Mouse (Mus musculus): ENCODE measurements around the gene Ccdc187. TPM values are rescaled to one million over a fixed set of nuclear protein-coding genes. Genes with fewer than 3 reads are reported as not detected.

The Ccdc187 gene
- total RNA-seq, 2 experiments from 2014 or later, result 0.03 TPM; not detected in 1

DNA sequence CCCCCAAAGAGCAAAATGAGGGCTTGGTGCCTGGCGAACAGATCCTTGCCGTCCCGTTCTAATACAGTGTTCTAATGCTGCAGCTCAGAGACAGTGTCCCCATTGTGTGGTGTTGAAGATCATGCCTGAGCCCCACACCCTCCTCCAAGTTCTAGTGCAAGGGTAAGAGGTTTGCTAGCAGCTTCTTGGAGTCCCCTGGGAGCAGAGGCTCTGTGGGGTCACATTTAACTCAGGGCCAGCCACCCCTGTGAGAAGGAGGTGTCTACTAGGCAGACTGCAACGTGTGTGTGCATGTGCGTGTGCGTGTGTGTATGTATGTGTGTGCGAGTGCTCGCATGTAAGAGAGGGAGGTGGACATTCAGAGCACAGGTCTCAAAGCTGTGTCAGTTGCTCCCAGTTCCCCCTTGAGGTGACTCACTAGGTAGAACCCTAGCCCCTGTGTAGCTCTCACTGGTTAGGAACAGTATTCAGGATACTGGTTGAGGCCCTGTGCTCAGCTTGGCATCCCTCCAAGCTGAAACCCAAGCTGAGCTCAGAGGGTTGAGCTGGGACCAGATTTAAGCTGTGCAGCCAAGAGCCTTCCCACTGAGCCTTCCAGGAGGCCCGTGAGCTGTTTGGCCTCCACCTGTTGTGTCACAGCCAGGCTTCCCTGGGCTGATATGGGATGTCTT is 22.4 kb upstream of the Ccdc187 start:
- DNase-seq, result peak; percentile 55

DNA sequence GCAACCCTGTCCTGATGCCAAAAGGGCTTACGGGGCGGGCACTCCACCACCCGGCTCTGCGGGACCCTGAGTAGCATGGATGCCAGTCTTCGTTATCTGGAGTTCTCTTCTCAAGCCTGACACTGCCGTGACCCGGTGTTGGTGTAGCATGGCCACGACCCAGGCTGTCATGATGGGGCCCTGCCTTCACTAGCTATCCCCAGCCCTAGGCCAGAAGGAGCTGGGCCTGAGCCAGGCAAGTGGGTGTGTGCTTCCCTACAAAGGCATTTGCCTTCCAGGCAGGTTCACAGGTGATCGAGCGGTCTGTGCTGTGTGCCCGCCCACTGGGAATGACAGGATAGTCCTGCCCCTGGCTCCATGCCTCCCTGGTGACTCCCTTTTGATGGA is 21.6 kb upstream of the Ccdc187 start:
- DNase-seq, result peak; percentile 47

DNA sequence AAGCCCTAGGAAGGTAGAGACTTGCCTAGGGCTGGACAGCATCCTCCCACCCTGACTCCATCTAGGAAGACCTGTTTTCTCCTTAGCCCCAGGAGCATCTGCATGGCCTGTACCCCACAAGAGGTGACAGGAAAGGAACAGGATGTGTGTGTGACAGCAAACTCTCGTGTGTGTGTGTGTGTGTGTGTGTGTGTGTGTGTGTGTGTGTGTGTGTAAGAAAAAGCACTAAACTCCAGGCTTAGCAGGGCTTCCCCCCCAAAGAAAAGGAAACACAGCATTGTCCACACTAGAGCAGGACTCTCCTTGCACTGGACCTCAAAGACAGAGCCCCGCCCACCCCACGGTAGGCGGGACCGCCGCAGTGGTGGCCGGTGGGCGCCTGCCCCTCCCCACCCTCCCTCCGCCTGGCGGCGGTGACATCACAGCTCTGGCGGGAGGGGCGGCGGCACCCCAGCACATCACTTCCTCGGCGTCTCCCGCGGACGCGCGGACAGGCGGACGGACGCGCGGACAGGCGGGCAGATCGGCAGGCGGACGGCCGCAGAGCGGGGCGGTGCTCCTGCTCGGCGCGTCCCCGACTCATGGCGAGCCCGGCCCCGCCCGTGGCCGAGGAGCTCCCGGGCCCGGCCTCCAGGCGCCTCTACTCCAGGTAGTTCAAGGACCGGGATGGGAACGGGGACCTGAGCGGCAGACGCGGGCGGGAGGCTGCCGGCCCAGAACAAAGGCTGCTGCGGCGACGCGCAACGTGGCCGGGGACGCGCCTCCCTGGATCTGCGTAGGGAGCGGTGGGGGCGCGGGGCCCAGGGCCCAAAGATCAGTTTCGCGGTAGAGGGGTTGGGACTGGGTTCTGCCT is 20.9 kb upstream of the Ccdc187 start, which contains the start of gene Gpsm1:
Gpsm1 (plus strand) TSS at position 444 of the 853 bp plus-strand sequence.
- peak; percentile 90 for DNase-seq

DNA sequence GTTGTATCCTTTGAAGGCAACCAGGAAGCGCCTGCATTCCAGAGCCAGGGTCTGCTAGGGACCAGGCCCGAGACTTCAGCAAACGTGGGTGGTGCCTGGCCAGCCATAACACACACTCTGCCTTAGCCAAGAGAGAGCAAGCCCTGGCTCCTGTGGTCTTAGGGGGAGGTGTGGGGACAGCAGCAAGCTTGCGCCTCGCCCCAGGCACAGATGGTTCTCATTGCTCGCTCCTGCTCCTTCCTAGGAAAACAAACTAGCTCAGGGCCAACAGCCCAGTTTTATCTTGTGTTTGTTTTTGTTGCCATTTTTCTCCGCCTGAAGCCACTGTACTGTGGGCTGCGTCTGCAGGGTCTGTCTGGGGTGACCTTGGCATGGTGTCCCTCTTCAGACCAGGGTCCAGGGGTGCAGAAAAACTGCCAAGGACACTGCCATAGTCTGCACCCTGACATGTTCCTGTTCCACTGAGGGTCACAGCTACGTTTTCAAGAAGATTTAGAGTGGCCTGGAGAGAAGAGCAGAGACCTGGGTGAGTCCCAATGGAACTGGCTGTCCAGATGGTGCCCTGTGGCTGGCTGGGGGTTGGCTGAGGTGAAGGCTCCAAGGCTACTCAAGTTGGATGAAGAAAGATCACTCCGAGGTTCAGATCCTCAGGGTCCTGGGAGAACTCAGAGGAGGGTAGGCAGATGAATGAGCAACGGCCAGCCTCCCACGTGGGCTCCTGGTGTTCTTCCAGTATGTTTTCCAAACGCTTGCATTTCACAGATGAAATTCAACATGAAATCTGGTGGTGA is 20.1 kb upstream of the Ccdc187 start:
- DNase-seq, result peak; percentile 76

DNA sequence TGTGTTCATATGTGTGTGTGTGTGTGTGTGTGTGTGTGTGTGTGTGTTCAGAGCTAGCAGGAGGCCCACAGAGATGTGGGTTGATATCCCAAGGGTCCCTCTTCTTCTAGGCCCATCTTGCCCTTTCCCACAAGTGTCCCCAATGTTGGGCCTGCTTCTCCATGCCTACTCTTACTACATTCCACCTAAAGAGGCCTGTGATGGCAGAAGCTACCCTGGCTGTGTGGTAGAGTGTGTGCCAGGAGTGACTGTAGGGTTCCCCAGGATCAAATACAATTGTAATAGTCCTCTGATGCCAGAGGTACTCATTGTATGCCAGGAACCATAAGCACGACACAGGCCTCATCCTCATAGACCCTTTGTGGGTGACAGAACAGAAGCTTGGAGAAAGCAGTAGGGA is 19.0 kb upstream of the Ccdc187 start:
- no peak for DNase-seq

DNA sequence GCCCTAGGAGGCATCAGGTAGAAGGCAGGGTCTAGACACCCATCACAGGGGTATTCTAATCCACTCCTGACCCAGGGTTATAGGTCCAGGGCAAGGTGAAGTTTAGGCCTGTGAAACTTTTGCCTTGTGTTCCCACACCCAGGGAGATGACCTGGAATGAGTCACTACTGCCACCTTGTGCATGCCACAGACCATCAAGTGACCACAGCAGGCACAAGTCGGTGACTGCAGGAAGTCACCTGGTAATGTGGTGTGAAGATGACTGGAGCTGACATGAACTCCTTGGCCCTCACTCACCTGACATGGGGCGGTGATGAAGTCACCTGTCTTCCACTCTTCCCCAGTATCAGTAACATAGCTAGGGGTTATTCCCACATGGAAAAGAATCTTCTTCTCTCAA is 18.5 kb upstream of the Ccdc187 start:
- no peak for DNase-seq

DNA sequence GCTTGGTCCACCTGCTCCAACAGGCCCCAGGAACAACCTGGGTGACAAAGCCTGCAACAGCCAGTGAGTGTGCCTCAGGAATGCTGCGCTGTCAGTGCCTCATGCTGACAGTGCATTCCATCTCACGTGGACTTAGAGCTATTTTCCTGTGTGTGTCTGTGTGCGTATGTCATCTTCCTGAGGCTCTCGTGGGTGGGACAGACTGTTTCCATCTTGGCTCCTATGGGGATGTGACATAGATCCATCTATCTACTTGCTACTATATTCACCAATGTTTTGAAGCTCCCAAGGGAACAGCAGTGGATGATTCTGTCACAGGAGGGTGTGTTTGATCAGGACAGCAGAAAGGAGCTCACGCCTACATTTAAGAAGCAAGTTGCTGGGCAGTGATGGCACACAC is 17.6 kb upstream of the Ccdc187 start:
- no peak for DNase-seq

DNA sequence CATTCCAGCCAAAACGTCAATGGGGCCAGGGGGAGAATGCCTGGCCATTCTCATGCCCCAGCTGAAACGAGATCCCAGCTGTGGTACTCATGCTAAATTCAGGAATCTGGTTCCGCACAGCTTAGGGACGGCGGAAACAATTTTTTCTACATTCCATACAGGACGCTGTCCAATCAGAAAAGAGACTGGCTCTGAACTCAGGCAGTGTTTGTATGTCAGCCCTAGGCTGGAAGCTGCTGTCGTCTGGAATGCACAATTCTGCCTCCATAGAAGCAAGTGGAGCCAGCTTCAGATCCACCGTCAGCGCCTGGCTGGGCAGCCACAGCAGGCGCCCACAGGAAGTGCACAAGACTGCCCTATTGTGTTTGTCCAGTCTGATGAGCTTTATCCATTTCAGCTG is 15.4 kb upstream of the Ccdc187 start:
- peak; percentile 44 for DNase-seq

DNA sequence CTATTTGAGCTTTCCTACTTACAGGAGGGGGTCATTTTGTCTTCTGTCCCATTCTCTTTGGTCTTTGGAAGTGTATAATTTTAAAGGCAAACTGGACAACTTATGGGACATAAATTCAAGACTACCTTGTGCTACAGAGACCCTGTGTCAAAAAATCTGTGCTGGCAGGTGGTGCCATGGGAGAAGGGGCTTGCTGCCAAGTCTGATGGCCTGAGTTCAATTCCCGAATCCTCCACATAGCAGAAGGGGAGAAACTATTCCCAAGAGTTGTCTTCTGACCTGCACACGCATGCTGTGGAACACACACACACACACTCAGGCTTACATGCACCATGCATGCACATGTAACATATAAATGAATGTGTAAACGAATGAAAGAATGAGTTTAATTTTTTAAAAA is 12.3 kb upstream of the Ccdc187 start:
- no peak for DNase-seq

DNA sequence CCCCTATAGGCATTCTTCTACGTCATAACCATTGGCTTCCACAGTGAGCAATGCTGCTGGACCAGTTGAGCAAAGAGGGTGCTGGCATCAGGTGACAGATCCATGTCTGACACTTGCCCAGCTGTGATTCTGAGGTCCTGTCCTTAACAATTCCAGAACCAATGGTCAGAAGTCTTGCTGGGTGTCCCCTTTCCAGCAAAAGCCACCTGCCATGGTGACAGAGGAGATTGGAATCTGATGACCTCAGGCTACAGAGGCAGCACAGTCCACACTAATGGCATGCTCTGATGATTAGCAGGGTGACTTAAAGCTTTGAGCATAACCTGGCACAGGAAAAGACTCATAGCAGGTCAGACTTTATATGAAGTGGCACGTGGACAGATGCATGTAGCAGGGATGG is 11.2 kb upstream of the Ccdc187 start:
- DNase-seq, result no peak

DNA sequence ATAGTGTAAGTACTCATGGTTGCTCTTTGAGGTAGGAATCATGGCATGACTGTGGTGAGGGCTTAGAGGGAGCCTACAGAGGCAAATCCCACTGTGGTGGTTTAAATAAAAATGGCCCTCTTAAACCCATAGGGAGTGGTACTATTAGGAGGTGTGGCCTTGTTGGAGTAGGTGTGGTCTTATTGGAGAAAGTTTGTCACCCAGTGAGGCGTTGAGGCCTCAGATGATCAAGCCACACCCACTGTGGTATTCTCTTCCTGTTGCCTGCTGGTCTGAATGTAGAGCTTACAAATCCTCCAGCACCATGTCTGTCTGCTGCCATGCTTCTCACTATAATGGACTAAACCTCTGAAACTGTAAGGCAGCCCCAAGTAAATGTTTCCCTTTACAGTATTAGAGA is 10.4 kb upstream of the Ccdc187 start:
- DNase-seq, result no peak

DNA sequence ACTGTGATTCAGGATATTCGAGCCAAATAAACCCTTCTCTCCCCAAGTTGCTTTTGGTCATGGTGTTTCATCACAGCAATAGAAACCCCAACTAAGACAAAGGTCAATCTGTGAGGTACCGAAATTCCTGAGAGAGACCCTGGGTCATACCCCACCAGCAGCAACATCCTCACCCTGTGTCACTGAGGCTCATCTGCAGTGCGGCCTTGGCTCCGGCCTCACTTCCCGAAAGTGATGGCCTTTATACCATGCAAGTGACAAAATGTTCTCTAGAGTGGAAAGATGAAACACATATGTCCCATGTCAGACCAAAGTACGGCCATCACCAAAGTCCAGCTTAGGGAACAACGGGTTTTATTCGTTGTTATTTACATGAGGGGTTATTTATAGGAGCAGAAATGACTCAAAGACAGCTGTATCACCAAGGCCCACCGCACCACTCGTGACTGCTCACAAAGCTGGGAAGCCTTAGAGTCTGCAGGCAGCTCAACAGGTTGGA is 7.7 kb upstream of the Ccdc187 start:
- DNase-seq, result no peak

DNA sequence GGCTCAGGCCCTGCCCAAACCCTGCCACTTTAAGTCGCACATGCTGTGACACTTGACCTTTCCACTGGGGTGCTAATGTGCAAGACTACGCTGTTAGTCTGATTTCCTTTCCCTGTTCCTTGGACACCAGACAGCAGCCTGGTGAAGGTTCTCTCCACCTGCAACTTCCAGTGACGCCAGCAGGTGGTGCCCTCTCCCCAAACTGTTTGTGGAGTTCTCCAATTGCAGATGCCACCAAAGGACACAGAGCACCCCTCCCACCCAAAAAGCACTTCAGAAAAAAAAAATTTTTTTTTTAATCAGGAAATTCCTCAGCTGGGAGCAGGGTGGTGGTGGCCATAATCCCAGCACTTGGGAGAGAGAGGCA is 6.4 kb upstream of the Ccdc187 start:
- DNase-seq, result peak; percentile 76

DNA sequence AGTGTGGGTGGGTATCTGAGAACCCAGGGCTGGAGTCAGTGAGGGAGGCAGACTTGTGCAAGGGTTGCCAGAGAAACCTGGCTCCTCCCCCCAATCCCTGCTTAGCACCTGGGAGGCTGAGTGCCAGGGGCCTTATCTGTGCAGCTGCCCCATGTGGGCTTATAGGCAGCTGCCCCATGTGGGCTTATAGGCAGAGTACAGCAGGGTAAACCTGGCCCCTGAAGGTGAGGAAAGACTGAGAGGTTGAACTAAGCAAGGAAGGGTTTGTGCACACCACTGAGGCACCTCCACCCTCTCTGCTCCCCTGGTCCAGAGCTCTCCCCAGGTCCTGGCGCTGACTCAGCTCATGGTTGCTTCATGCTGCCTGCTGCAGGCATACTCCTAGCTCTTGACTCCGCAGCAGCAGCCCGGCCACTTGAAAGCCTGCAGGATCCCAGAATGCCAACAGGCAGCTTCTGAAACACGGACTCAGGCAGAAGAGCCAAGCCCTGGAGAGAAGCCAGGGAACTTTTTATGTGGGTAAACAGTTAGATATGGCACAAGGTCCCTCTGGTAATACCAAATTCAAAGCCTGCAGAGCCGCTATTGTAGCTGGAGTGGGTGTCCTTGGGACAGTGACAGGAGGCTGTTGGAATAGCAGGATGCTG is 5.9 kb upstream of the Ccdc187 start:
- DNase-seq, result no peak

DNA sequence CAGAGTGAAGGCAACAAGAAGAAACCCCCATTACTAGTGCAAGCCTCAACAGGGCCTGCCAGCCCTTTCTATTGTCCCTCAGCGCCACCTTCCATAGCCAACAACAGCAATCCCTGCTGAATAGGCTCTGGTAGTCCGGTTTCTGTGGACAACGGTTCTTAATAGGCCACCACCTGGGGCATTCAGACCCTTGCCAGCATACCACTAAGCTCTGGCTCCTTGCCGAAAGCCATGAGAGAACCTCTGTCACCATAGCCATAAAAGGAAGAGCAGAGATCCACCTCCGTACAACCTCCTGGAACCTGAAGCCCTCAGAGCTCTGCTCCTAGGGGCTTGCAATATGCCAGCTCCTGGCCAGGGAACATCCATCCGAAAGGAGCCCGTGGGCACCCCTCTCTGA is 5.0 kb upstream of the Ccdc187 start:
- DNase-seq, result no peak

DNA sequence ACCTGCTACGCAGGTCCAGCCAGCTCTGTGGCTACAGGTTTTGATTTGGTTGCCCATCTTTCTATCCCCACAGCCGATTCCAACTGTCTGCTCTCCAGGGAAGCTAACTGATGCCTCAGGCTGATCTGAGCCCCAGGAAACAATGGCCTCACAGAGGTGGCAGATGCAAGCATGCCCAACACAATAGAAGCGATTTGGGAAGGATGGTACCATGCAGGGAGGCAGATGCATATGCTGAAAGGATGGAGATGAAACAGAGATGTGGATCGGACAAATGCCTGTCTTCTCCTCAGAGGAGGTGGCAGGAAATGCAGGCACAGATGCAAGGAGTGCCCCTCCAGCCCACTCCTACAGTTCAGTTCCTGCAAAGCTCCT is 4.5 kb upstream of the Ccdc187 start:
- DNase-seq, result no peak

DNA sequence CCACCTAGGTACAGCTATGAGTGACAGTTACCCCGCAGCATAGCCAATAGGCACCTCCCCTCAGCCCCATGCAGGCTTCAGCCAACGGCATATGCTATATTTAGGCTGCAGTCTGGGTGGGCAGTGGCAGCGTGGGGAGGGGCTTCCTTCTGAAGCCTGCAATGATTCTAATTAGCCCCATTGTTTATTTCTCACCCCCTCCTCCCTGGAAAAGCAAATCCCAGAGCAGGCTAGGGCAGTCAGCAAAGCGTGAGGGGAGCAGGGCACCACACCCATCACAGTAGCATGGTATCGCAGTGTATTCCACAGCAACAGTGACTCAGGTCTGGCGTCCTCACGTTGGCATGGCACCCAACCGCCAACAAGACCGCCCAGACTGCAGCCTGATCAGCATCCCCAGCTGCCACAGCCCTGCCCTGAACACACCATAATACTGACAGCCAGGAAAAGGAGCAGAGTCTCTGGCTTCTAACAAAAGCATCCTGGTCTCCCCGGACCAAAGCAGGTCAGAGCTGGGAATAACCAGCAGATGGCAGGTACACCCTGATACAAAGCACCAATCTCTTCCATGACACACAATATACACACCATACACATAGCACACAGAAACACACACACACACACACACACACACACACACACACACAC is 4.0 kb upstream of the Ccdc187 start:
- no peak for DNase-seq

DNA sequence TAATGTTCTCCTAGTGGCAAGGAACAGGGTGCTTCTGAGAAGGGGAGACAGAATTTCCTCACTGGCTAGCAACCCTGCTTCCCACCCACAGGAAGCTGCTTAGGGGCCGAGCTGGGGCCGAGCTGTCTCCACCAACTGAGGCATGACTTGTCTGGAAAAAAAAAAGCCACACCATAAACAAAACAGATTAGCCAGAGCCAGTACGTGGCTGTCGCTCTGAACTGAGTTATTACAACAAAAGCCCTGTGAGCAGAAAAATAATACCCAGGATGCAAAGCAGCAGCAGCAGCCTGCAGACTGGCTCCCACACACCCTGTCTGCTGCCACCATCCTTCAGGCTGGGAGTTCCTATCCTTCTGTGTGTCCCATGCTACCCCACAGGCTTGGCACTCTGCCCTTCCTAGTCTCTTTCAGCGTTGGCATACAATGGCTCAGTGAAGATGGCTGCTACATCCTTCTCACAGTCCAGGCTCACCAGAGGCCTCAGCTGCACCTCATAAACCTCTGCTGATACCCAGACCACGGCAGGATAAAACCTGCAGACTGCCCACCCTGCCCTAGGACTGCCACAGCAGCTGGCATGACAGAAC is 2.3 kb upstream of the Ccdc187 start:
- DNase-seq, result no peak

DNA sequence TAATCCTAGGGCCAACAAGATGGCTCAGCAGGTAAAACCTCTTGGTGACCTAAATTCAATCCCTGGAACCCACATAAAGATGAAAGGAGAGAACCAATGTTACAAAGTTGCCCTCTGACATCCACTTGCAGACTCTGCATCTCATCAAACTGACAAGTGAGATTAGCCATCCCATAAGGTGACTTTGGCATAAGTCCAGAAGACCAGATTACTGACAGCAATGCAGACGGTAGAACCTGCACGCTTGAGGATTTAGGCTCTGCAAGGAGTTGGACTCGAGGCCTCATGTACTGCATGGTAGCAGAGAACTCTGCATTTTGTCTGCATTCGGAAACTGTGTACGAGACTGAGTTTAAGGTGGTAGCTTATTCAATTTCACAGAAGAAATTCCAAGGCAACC is 4.2 kb downstream of the Ccdc187 start:
- no peak for DNase-seq

DNA sequence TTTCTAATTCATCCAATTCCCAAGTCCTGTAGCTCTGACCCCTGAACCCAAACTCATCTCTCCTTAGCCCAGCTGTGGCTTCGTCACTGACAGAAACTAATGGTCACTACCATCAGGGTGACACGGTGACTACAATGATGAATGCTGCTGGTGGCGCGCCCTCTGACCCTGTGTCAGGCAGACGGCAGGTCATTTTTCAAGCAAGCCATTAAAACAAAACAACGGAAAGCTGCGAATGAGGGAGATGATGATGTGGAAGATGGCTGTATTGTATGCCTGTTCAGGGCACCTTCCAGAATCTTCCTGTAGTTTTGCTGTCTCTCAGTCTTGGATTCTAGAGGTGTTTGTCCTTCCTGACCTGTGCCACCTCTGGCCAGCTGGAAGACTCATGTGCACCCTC is 8.0 kb downstream of the Ccdc187 start:
- DNase-seq, result no peak

DNA sequence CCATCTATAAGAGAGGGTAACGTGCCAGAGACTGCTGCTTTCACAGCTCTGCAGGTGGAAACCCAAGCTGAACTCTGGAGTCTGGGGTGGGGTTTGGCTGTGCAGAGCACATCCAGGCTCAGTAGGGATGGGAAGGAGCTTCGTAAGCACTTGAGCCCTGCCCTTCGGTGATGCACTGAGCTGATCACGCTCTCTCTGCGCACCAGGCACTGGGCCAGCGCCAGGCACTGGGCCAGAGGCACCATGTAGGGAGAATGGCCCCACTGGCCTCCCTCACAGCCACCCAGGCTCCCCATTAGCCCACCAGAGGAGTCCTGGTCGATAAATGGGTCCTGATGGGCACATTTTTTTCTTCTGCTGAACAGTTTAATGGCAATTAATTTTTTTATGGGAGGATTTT is 8.6 kb downstream of the Ccdc187 start:
- DNase-seq, result no peak
